Mouse (Mus musculus): ENCODE data around the gene Tmem206. TPM values are rescaled to one million over a fixed set of nuclear protein-coding genes. Genes with fewer than 3 reads are reported as not detected.

Gene Tmem206
- polyA plus RNA-seq (2012; ENCODE audit: low replicate concordance): 3.9 and 5.3 TPM in 2 replicates

GRCm38 (mm10) chr1:191325726-191326232, at the start of gene Tmem206:
TSS of gene Tmem206 (plus strand) at chr1:191325912.

GRCm38 (mm10) chr1:191317591-191318196, 8.0 kb upstream of the Tmem206 start, which contains the start of gene Nenf:
TSS of gene Nenf (minus strand) at chr1:191318194.

Other genes with a start within 250 kb of the Tmem206 start
- gene Batf3, start 228.1 kb upstream of the Tmem206 start, polyA plus RNA-seq (2012; ENCODE audit: low replicate concordance): 5.5 and 11.2 TPM in 2 replicates
- not detected in 2 replicates for gene Fam71a, start 161.1 kb upstream of the Tmem206 start, polyA plus RNA-seq (2012; ENCODE audit: low replicate concordance)
- 0.36 and 0.78 TPM in 2 replicates for gene Atf3, start 107.9 kb upstream of the Tmem206 start, polyA plus RNA-seq (2012; ENCODE audit: low replicate concordance)
- 55.9 and 80.9 TPM in 2 replicates for gene Nenf, start 7.7 kb upstream of the Tmem206 start, polyA plus RNA-seq (2012; ENCODE audit: low replicate concordance)
- 60.4 and 62.3 TPM in 2 replicates for gene Ppp2r5a, start 77.4 kb downstream of the Tmem206 start, polyA plus RNA-seq (2012; ENCODE audit: low replicate concordance)
- 8.2 and 26.9 TPM in 2 replicates for gene Dtl, start 249.6 kb downstream of the Tmem206 start, polyA plus RNA-seq (2012; ENCODE audit: low replicate concordance)
- gene Ints7, start 249.7 kb downstream of the Tmem206 start, polyA plus RNA-seq (2012; ENCODE audit: low replicate concordance): 2.7 and 33.9 TPM in 2 replicates